Mouse (Mus musculus) forebrain, embryonic 10.5 days (tissue): ENCODE measurements around the gene Olfr898. TPM values are rescaled to one million over a fixed set of nuclear protein-coding genes. Genes with fewer than 3 reads are reported as not detected.

Source experiments
- DNase-seq: peaks from one replicate; pipeline ENCODE4 v3.0.0-alpha.2; 2017; ENCODE audit warnings: low spot score; ENCODE audit errors: extremely low spot score
- H3K27ac ChIP-seq: fragments of 300-500 bp; sonication (generic); 2 replicates; pipeline ENCODE4 v1.5.1; 2016; ENCODE audit warnings: mild to moderate bottlenecking
- H3K27me3 ChIP-seq: fragments of 300-500 bp; sonication (generic); 2 replicates; pipeline ENCODE4 v1.6.1; 2016; ENCODE audit warnings: mild to moderate bottlenecking; ENCODE audit not compliant: poor library complexity, severe bottlenecking
- H3K36me3 ChIP-seq: fragments of 300-500 bp; sonication (generic); replicated peaks from 2 replicates; pipeline ENCODE4 v1.6.1; 2016; ENCODE audit warnings: mild to moderate bottlenecking, moderate library complexity
- H3K4me1 ChIP-seq: fragments of 300-500 bp; sonication (generic); 2 replicates; pipeline ENCODE4 v1.6.1; 2016
- H3K4me3 ChIP-seq: fragments of 300-500 bp; sonication (generic); 2 replicates; pipeline ENCODE4 v1.5.1; 2016; ENCODE audit warnings: mild to moderate bottlenecking, moderate library complexity
- H3K9me3 ChIP-seq: fragments of 300-500 bp; sonication (generic); 2 replicates; pipeline ENCODE4 v1.6.1; 2016; ENCODE audit warnings: mild to moderate bottlenecking, moderate library complexity
- WGBS: fragments of 180-500 bp; shearing (Covaris S2); methylation state at CpG from one replicate; pipeline ENCODE4 v1.1.7; 2016; 5-methylcytosine and 5-hydroxymethylcytosine counted together
- polyA plus RNA-seq: library from polyadenylated mRNA; unstranded; fragments of >200 nt; fragmentation: Nextera tagmentation; extraction: Ambion mirVana; gene quantifications from 2 replicates; pipeline ENCODE4 v1.2.1, GENCODE M21; 2016

The Olfr898 gene
- not detected in 2 replicates for polyA plus RNA-seq

GRCm38 (mm10) chr9:38348111-38348510 is at the start of gene Olfr898:
Gene Olfr898, plus strand, starts transcription at chr9:38348411.
- no peaks in the 10 kb centered on the region for H3K27me3 ChIP-seq
- no peaks in the 10 kb centered on the region for H3K36me3 ChIP-seq
- DNase-seq = no peak
- H3K27ac ChIP-seq = no peak within 1 kb of the TSS
- no peaks in the 10 kb centered on the region for H3K4me1 ChIP-seq
- no peak within 1 kb of the TSS for H3K4me3 ChIP-seq
- 91% methylated on average over 4 of the region's 4 CpGs for WGBS
- no peaks in the 10 kb centered on the region for H3K9me3 ChIP-seq

- H3K27me3 ChIP-seq = no peaks in the 10 kb centered on the region
- H3K4me1 ChIP-seq = no peaks in the 10 kb centered on the region
- H3K27ac ChIP-seq = no peak within 1 kb of the TSS
- no peak within 1 kb of the TSS for H3K4me3 ChIP-seq
- 87% methylated on average over 3 of the region's 3 CpGs for whole genome bisulfite sequencing
- H3K9me3 ChIP-seq = no peaks in the 10 kb centered on the region
- no peaks in the 10 kb centered on the region for H3K36me3 ChIP-seq
- DNase-seq = no peak
These were observed 19.5 kb upstream of the Olfr898 start, which contains the start of gene Olfr25 for GRCm38 (mm10) chr9:38328760-38329159. Gene Olfr25, plus strand, starts transcription at chr9:38329060.

DNA sequence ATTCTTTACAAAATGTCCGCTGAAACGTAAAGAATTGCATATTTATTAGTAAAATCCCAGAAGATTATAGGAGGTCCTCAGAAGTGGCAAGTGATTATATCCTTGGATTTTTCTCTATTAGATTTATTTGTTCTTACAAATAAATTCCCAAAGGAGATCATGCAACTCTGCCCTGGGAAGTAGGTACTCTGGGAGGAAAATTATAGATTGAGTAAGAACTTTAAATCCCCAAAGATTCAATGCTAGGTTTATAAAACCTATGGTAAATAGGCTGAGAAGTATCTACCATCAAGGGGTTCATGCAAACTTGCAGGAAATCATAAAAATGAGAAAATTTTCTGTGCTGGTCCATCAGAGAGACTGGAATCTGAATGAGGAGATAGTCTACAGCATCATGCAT is 18.4 kb downstream of the Olfr898 start, which contains the start of gene Olfr250:
Gene Olfr250 (plus strand): TSS at position 301 of the 400 bp plus-strand sequence.
- WGBS = 88% methylated on average over 2 of the region's 2 CpGs
- Histone ChIP-seq H3K36me3 (no peaks in the 10 kb centered on the region), H3K27ac (no peak within 1 kb of the TSS), H3K9me3 (no peaks in the 10 kb centered on the region), H3K4me3 (no peak within 1 kb of the TSS), H3K4me1 (no peaks in the 10 kb centered on the region), H3K27me3 (no peaks in the 10 kb centered on the region)
- DNase-seq = no peak

DNA sequence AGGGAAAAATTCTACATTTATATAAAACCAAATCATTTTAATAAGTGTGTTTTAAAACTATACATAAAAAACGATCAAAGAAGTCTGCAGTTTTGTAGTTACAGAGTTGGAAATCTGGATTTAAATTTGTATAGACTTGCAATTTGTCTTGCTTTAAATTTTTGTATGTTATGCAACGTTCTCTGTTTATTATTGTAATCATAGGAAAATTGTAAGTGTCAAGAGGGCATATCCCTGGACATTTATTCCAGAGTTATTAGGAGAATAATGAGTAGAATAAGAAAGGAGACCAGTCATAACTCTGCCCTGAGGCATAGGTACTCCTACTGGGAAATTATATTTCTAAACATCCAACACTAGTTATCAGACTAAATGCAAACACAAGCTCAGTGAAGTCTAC is 28.6 kb downstream of the Olfr898 start, which contains the start of gene Olfr251:
Gene Olfr251 (plus strand): TSS at position 301 of the 400 bp plus-strand sequence.
- Histone ChIP-seq H3K4me3 (no peak within 1 kb of the TSS), H3K4me1 (no peaks in the 10 kb centered on the region), H3K9me3 (no peaks in the 10 kb centered on the region), H3K36me3 (no peaks in the 10 kb centered on the region), H3K27me3 (no peaks in the 10 kb centered on the region), H3K27ac (no peak within 1 kb of the TSS)
- WGBS = 78% methylated on average over 2 of the region's 2 CpGs
- no peak for DNase-seq

- DNase-seq = no peak
- no peaks in the 10 kb centered on the region for H3K27me3 ChIP-seq
- H3K9me3 ChIP-seq = no peaks in the 10 kb centered on the region
- H3K4me1 ChIP-seq = no peaks in the 10 kb centered on the region
- no peak within 1 kb of the TSS for H3K27ac ChIP-seq
- H3K36me3 ChIP-seq = no peaks in the 10 kb centered on the region
- WGBS = 88% methylated on average over 1 of the region's 1 CpGs
- H3K4me3 ChIP-seq = no peak within 1 kb of the TSS
These were observed 53.2 kb downstream of the Olfr898 start, which contains the start of gene Olfr147 for GRCm38 (mm10) chr9:38401398-38401797. Gene Olfr147, plus strand, starts transcription at chr9:38401698.

Other genes with a start within 250 kb of the Olfr898 start
- gene Olfr888, start 240.3 kb upstream of the Olfr898 start, polyA plus RNA-seq = not detected in 2 replicates
- gene Olfr889, start 233.2 kb upstream of the Olfr898 start, polyA plus RNA-seq = 0.16 and 0.19 TPM in 2 replicates
- gene Olfr890, start 205.9 kb upstream of the Olfr898 start, polyA plus RNA-seq = not detected in 2 replicates
- gene Olfr891, start 167.6 kb upstream of the Olfr898 start, polyA plus RNA-seq = not detected in 2 replicates
- not detected in 2 replicates for gene Olfr893, start 140.0 kb upstream of the Olfr898 start, polyA plus RNA-seq
- gene Olfr894, start 130.4 kb upstream of the Olfr898 start, polyA plus RNA-seq = not detected in 2 replicates
- gene Olfr143, start 95.6 kb upstream of the Olfr898 start, polyA plus RNA-seq = not detected in 2 replicates
- gene Olfr895, start 80.6 kb upstream of the Olfr898 start, polyA plus RNA-seq = not detected in 2 replicates
- not detected in 2 replicates for gene Olfr896-ps1, start 57.3 kb upstream of the Olfr898 start, polyA plus RNA-seq
- gene Olfr25, start 19.4 kb upstream of the Olfr898 start, polyA plus RNA-seq = not detected in 2 replicates
- gene Olfr250, start 18.5 kb downstream of the Olfr898 start, polyA plus RNA-seq = not detected in 2 replicates
- not detected in 2 replicates for gene Olfr251, start 28.7 kb downstream of the Olfr898 start, polyA plus RNA-seq
- not detected in 2 replicates for gene Olfr147, start 53.3 kb downstream of the Olfr898 start, polyA plus RNA-seq
- not detected in 2 replicates for gene Olfr901, start 81.0 kb downstream of the Olfr898 start, polyA plus RNA-seq
- not detected in 2 replicates for gene Olfr902, start 99.2 kb downstream of the Olfr898 start, polyA plus RNA-seq
- not detected in 2 replicates for gene Olfr904, start 114.7 kb downstream of the Olfr898 start, polyA plus RNA-seq
- gene Olfr905, start 122.7 kb downstream of the Olfr898 start, polyA plus RNA-seq = not detected in 2 replicates
- not detected in 2 replicates for gene Olfr906, start 138.7 kb downstream of the Olfr898 start, polyA plus RNA-seq
- gene Olfr907, start 147.4 kb downstream of the Olfr898 start, polyA plus RNA-seq = not detected in 2 replicates
- gene Olfr911-ps1, start 173.2 kb downstream of the Olfr898 start, polyA plus RNA-seq = not detected in 2 replicates
- not detected in 2 replicates for gene Olfr910, start 189.4 kb downstream of the Olfr898 start, polyA plus RNA-seq
- gene Olfr912, start 231.8 kb downstream of the Olfr898 start, polyA plus RNA-seq = not detected in 2 replicates
- not detected in 2 replicates for gene Olfr913, start 244.3 kb downstream of the Olfr898 start, polyA plus RNA-seq